Mouse (Mus musculus): ENCODE results near the gene Zcchc2.
A peak's percentile ranks its signal among the peaks of the same experiment; 100 is the strongest.

DNA sequence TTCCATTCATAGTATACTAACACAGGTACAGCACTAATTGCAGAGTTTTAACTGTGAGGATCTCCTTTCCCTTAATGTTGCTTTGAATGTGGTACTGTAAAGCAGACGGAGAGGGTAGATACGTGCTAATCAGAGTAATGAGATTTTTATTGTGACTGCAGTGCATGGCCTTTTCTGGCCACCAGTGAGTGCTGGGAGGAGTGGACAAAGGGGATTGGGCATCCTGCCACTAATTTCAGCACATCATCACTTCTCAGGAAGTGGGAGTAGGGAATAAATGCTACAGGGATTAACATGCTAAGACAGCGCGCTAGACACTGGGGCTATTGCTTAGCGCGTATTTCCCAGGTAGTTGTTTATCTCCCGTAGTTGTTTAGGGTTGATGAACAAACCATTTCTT is 3.0 kb downstream of the Zcchc2 start:
- TF ChIP-seq CTCF (IDR thresholded peaks at IDR 0.05; ENCODE audit: borderline replicate concordance, insufficient read depth, low read depth, low read length): 0 out of 2 replicates have a peak, but pooled peaks have one; percentile 4
- no peak for TF ChIP-seq POLR2A (IDR thresholded peaks at IDR 0.05; ENCODE audit: borderline replicate concordance, insufficient read depth, low read length)
